Mouse (Mus musculus) neutrophil, adult 5-6 weeks (primary cell): ENCODE results near the gene Anp32b. TPM values are rescaled to one million over a fixed set of nuclear protein-coding genes. Genes with fewer than 3 reads are reported as not detected.

Experiments
- ATAC-seq: fragments of 151-379, 151-347 bp; 2 replicates; pipeline ENCODE4 v1.8.0; 2017; ENCODE audit warnings: mild to moderate bottlenecking, moderate TSS enrichment; ENCODE audit not compliant: insufficient number of reproducible peaks, poor library complexity, low FRiP score, severe bottlenecking; ENCODE audit errors: extremely low read depth
- total RNA-seq: library from RNA; stranded (forward); fragments of 200-1000 nt; gene quantifications from 2 replicates; pipeline ENCODE4 v1.2.3, GENCODE M21; 2017

The Anp32b gene
- total RNA-seq: 43.2 and 45.9 TPM in 2 replicates

- peak; percentile 77 for ATAC-seq
Measured at GRCm38 (mm10) chr4:46450519-46451131, at the start of gene Anp32b. Gene Anp32b, plus strand, starts transcription at chr4:46450902.

- peak; percentile 56 for ATAC-seq
Measured at GRCm38 (mm10) chr4:46404042-46404795, 46.5 kb upstream of the Anp32b start.

- ATAC-seq: no peak
Measured at GRCm38 (mm10) chr4:46406966-46407703, 43.6 kb upstream of the Anp32b start.

DNA sequence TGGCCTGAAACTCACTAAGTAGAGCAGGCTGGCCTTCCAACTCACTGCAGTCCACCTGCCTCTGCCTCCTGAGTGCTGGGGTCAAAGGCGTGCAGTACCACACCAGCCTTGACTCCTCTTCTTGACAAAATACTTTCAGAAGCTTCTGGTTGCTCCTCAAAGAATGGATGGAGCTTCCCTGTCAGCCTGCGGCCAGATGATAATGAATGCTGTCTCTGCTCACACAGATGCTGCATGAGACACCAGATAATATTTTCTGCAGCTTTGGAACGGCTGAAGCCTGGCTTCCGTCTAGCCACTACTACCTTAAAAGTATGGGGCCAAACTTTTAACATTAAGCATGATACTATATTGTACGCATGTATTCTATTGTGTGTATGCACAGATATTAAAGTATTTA lies 40.0 kb upstream of the Anp32b start:
- no peak for ATAC-seq

- peak; percentile 68; the same call in 1 of the 2 replicates for ATAC-seq
Measured at GRCm38 (mm10) chr4:46411489-46411888, 39.2 kb upstream of the Anp32b start.

GRCm38 (mm10) chr4:46412113-46412512 lies 38.6 kb upstream of the Anp32b start:
- no peak for ATAC-seq

DNA sequence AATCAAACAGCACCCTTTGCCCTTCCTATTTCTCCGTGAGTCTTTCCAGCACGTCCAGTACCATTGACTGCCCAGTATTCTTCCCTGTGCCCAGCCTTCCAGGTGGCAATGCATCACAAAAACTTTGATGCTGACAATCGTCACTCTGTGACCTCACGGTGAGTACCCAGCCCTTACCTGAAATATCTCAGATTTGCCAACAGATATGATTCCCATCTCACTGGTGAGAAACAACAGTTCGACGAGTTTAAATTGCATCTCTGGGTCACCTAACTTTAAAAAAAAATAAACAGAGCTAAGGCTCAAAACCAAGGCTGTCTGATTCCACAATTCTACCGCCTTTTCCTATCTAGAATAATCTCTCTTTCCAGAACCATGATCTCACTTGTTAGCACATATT lies 37.3 kb upstream of the Anp32b start, which contains the start of gene Hemgn:
Gene Hemgn (minus strand): TSS at position 101 of the 400 bp plus-strand sequence.
- ATAC-seq: no peak

GRCm38 (mm10) chr4:46417491-46417890 lies 33.2 kb upstream of the Anp32b start:
- ATAC-seq: peak; percentile 35; the same call in 1 of the 2 replicates

DNA sequence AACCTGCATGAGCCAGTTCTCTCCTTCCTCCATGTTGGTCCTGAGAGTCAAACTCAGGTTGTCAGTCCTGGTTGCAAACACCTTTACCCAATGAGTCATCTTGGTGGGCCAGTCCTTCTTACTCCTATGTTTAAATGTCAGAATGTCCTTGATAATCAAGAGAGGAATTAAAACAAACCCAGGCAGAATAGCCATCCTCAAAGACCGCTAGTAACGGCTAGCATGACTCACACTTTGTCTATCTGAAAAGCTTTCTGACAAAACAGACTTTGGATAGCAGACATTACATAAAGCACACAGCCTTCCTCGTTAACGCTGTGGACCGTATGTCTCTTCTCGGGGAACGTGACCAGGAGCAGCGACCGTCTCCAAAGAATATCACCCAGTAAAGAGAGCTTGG lies 31.9 kb upstream of the Anp32b start:
- no peak for ATAC-seq

DNA sequence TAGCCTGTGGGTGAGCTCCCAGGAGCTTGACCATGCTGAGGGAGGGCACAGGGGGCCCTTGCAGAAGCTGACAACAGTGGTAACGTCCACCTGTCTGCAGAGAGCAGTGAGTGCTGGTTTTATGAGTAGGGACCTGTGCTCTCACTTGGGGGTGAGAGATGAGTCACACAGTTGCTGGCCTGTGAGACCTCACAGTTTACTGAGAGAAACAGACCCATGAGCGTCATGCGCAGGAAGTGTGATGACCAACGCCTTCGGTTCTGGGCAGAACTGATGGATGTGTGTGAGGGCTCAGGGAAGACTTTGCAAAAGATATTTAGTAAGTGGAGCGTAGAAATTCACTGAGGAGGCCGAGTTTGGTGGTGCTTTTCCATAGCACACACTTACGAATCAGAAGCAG lies 28.1 kb upstream of the Anp32b start:
- no peak for ATAC-seq

DNA sequence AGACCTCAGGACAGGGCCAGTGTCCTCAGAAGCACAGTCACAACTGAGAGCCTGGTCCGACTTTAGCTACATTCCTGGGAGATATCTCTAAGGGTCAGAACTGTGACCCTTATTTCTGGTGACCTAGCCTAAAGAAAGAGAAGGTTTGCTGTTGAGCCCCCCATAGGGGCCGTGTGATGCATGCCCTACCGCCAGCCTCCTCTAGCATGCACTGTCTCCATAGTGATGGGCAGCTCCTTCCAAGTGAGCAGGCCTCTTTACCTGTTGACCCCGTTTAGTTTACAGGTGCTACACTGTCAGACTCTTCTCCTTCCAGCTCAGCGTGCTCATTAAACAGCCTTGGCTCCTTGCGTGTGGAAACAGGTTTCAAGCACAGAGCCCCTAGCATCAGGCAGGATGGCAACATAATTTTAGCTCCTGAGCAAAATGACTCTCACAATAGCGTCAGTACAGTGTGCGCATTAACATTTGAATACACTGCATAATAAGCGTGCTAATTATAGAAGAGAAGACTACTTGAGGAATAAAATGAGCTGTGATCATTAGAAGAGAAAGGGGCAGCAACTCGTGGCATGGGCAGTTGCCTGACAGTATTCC lies 21.7 kb upstream of the Anp32b start:
- ATAC-seq: no peak

DNA sequence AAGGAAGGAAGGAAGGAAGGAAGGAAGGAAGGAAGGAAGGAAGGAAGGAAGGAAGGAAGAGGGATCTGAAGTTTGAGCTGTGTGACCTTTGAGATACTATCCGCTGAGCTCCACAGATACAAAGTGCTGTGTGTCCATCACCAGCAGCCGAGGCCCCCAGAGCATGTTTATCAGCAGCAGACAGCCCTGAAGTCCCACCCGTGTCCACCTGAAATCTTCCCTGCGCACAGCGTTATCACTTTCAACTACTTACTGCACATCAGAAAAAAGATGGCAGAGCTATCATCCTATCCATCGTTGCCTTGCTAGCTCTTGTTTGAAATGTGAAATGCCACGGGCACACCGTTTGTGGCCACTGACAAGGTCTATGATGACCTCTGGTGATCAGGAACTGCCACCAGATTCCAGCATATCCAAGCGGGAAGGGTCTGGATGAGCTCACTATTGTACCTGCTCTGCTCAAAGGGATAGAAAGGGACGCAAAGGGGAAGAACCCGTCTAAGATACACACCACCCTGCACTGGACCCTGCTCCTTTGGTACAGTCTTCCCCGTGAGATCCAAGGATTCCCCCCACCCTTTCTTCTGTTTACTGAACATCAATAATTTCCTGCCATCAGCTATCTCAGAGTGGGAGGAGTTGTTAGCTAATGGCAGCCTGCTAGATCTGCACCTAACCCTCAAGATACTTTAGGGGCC lies 18.2 kb upstream of the Anp32b start:
- ATAC-seq: no peak

DNA sequence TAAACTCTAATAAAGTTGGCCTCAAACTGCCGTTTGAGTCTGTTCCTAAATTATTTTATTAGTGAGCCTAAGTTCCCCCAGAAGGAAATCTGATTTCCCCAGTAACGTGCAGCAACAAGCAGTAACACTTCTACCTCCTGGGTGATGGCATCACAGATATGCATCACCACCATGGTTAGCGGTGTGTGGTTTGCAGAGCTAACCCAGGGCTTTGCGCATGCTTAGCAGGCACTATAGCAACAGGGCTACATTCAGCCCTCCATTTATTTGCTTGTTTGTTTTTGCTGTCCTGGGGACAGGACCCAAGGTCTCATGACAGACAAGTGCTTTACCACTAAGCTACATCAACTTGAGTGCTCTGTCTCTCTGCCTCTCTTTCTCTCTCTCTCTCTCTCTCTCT lies 8.2 kb upstream of the Anp32b start:
- ATAC-seq: peak; percentile 44; the same call in 1 of the 2 replicates

DNA sequence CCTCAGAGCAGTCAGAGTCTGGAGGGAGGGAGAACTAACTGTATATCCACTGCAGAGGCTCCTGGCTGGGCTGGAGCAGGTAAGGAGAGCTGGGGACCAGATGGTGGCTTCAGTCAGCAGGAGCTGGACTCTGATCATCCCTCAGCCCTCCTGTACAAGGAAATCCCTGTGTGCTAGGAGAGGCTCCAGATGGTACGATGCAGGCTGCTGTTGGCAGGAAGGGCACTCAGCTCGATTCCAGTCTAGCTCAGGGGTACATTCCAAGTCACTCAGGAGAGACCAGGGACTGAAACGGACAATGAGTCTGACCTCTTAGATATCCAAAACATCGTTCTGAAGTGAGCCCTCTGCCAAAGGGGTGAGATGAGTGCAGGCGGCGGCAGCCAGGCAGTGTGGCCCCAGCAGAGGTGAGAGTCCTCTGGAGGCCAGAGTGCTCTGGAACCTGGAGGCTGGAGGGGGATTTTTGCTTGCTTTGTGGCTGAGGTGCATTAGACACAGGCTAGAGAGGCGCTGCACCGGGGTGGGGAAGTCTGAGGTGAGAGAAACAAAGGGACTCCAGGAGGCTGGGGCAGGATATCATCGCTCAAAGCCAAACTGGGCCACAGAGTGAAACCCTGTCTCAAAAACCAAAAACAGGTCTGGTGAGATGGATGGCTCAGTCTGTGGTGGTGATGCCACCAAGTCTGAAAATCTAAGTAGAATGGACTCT lies 5.3 kb upstream of the Anp32b start:
- ATAC-seq: no peak

GRCm38 (mm10) chr4:46447461-46447860 lies 3.2 kb upstream of the Anp32b start:
- ATAC-seq: no peak

GRCm38 (mm10) chr4:46448886-46449285 lies 1.8 kb upstream of the Anp32b start:
- no peak for ATAC-seq

DNA sequence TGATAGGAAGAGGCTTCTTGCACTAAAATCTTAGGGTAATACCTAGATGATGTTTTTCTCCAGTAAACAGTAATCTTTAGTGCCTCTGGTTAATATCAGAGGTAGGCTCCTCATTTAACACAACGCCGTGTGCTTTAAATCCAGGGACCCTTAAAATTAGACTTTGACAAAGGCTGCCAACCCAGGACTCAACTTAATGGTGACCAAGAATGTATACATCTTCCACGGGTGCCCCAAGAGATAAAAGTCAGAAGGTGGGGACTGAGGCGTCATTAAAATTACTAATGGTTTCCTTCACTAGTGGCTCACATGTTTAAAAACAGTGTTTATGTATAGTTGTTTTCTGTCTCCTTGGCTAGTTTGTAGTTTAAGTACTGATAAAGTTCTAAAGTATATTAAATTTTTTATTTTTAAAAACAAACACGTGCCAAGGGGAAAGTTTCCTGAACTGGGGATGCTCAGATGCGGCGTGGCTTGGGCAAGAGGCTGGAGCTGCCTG lies 633 bp upstream of the Anp32b start:
- no peak for ATAC-seq

DNA sequence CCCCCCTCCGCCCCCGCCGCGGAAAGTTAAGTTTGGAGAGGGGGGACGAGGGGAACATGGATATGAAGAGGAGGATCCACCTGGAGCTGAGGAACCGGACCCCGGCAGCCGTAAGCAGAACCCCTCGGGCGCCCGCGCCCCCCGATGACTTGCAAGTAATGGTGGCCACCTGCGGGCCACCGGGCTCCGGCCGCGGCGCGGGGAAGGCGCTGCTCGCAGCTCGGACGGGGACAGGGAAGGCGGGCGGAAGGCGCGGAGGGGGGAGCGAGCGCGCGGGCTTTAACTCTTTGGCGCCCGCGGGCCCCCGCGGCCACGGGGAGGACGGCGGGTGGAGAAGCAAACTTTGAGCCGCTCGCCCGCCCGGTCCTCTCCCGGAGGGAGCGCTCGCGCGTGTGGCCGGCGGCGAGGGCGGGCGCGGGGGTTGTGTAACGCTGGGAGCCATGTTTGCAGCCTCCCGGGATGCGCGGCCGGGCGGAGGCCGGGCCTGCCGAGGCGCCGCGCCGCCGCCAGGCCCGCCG lies 597 bp downstream of the Anp32b start:
- ATAC-seq: no peak
